Mouse (Mus musculus): ENCODE results near the gene Myo1b.
A peak's percentile ranks its signal among the peaks of the same experiment; 100 is the strongest.

DNA sequence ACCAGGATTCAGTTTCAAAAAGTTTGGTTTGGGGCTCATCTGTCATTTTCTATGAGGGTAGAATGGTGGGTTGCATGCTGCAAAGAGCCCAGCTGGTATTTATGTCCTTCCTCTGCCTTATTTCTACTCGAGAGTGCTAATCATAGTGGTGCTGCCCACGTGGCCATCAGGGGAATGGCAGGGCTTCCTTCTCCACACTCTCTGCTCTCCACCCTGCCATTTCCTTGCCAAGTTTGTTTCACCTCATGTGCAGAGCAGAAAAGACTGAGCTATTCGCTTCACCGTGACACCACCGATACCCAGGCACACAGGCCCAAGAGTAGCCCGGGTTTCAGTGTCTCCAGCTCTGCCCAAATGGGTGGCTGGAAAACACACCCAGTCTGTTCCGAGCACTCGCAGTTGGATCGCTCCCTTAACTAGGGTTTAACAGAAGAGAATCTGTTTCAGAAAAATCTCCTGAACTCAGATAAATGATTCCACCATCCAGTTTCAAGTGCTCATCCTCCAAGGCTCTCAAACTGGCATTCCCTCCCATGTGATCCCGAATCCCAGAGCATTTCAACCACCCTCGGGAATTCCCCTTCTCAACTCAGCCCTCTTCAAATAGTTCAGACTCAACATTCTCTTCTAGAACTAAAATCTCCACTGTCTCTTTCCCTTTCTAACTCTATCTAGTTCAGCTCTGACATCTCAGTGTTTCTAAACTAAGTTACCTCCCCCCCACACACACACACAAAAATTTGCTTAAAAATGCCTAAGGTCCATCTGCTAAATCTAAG is 77.8 kb downstream of the Myo1b start:
- TF ChIP-seq POLR2A (IDR thresholded peaks at IDR 0.05; ENCODE audit: low read depth, low read length) (no peak), MAX (IDR thresholded peaks at IDR 0.05; ENCODE audit: low read length) (no peak), TCF12 (IDR thresholded peaks at IDR 0.05; ENCODE audit: low read depth, low read length) (no peak), CTCF (conservative IDR thresholded peaks at IDR 0.05 in 1 of 2, IDR thresholded peaks at IDR 0.05 in 1 of 2; ENCODE audit: low read depth in 2 of 2, low read length in 2 of 2) (0 out of 4 replicates have a peak, but pooled peaks of 1 of the 2 experiments have one; percentile 9), CHD2 (IDR thresholded peaks at IDR 0.05; ENCODE audit: low read length) (no peak), EP300 (IDR thresholded peaks at IDR 0.05; ENCODE audit: low read length) (no peak), ETS1 (conservative IDR thresholded peaks at IDR 0.05; ENCODE audit: low read depth, low read length) (no peak), HCFC1 (IDR thresholded peaks at IDR 0.05; ENCODE audit: low read depth, low read length) (no peak)

Data from CH12.LX (cell line).